In genomic region chr15:31323684-31324083, GRCm38 (mm10) we compare ENCODE assay signal across 15 mouse cellular contexts. TPM values are rescaled to one million over a fixed set of nuclear protein-coding genes. Genes with fewer than 3 reads are reported as not detected.
DNase-seq lines count a peak whose midpoint lies in the region; ATAC-seq and TF ChIP-seq lines count a peak whose summit lies in the region.
"Had no signal": no experiment of that assay in that cellular context is flagged by ENCODE, and none has a peak within 500 bp of the region (broad histone marks: within the 10 kb centered on the region; RNA-seq: fewer than 3 reads in every experiment).

No protein-coding gene starts in this region.

- 71% methylated on average over 4 of the region's 4 CpGs for WGBS in liver, embryonic 11.5 days

- no peaks in the 10 kb centered on the region for H3K9me3 ChIP-seq in liver, embryonic 11.5 days (ENCODE audit: control insufficient read depth, low read length)
- H3K9me3 ChIP-seq: embryonic facial prominence, embryonic 13.5 days; hindbrain, embryonic 15.5 days; neural tube, embryonic 12.5 days had no signal

- H3K27me3 ChIP-seq in liver, embryonic 11.5 days (replicated peaks; ENCODE audit: control insufficient read depth, insufficient read depth, low read length): no peaks in the 10 kb centered on the region
- no peaks in the 10 kb centered on the region for H3K27me3 ChIP-seq in Patski
- H3K27me3 ChIP-seq: embryonic facial prominence, embryonic 13.5 days; hindbrain, embryonic 15.5 days; neural tube, embryonic 12.5 days had no signal

- no peak overlapping the region for H3K9ac ChIP-seq in liver, embryonic 11.5 days (ENCODE audit: low read depth, low read length)
- H3K9ac ChIP-seq: embryonic facial prominence, embryonic 13.5 days; hindbrain, embryonic 15.5 days; neural tube, embryonic 12.5 days had no signal

- H3K4me2 ChIP-seq in liver, embryonic 11.5 days: no peak overlapping the region
- H3K4me2 ChIP-seq: embryonic facial prominence, embryonic 13.5 days; heart, embryonic 11.5 days; hindbrain, embryonic 15.5 days; neural tube, embryonic 12.5 days had no signal

- TF ChIP-seq CTCF in Patski (IDR thresholded peaks at IDR 0.05): peak; percentile 57

- POLR2A ChIA-PET in Patski (lab: Charles Lee): interaction anchor here (0.5 kb wide), 1 partner anchor 43 kb away, joined by 4 read pairs; no protein-coding TSS in a partner anchor

- no peak overlapping the region for H3K27ac ChIP-seq in liver, embryonic 11.5 days (ENCODE audit: low read depth, low read length)
- H3K27ac ChIP-seq: embryonic facial prominence, embryonic 13.5 days; hindbrain, embryonic 15.5 days; neural tube, embryonic 12.5 days had no signal

- DNase-seq in cerebellum, postnatal 10 days: peak; percentile 25 to 39
- no peak for DNase-seq in cerebellum, adult 18-20 months
- DNase-seq in liver: peak; percentile 19
- DNase-seq in liver, embryonic 11.5 days (ENCODE audit: low spot score): no peak
- DNase-seq in Patski (ENCODE audit: low read depth, low spot score): no peak
- no peak for DNase-seq in spleen, postnatal 36 days (ENCODE audit: low spot score in 2 of 2)
- no peak for DNase-seq in MN1 (ENCODE audit: low spot score)
- DNase-seq: layer of hippocampus, adult 9-11 months; right cerebral cortex, postnatal 14 days had no signal

- in situ Hi-C loops in Patski (cut with MboI; ENCODE audit: low pct_unique_long_range_greater_than_20kb): loop anchor here (10.0 kb wide), 1 partner anchor 261 kb away; no protein-coding TSS in a partner anchor

- H3K36me3 ChIP-seq in liver, embryonic 11.5 days (ENCODE audit: control insufficient read depth, insufficient read depth, low read length): no peaks in the 10 kb centered on the region
- H3K36me3 ChIP-seq: embryonic facial prominence, embryonic 13.5 days; hindbrain, embryonic 15.5 days; neural tube, embryonic 12.5 days had no signal

- no peaks in the 10 kb centered on the region for H3K4me1 ChIP-seq in liver, embryonic 11.5 days (replicated peaks; ENCODE audit: control insufficient read depth, insufficient read depth, low read length)
- H3K4me1 ChIP-seq: neural tube, embryonic 12.5 days had no signal

- H3K4me3 ChIP-seq in liver, embryonic 11.5 days (ENCODE audit: low read depth, low read length): no peak overlapping the region
- H3K4me3 ChIP-seq: embryonic facial prominence, embryonic 13.5 days; hindbrain, embryonic 15.5 days; neural tube, embryonic 12.5 days had no signal

- CTCF ChIA-PET in Patski (lab: Charles Lee): interaction anchor here (0.9 to 1.2 kb wide), 3 partner anchors 9 to 145 kb away, joined by 3 to 4 read pairs (median 3); no protein-coding TSS in a partner anchor

- no peak for ATAC-seq in liver, embryonic 11.5 days (replicated peaks; ENCODE audit: low FRiP score)
- ATAC-seq in Patski: no peak
- peak; percentile 48; the same call in 1 of the 2 replicates for ATAC-seq in megakaryocyte progenitor cell, adult 5-6 weeks (replicated peaks; ENCODE audit: poor library complexity)
- ATAC-seq: activated CD4-positive, CD25-positive, alpha-beta regulatory T cell, adult 4 months had no signal

RNA-seq across cellular contexts. Expression of gene Ankrd33b, which starts 43.8 kb away (rescaled TPM):
- 0.64 and 1.2 TPM in 2 replicates for polyA plus RNA-seq in liver, embryonic 11.5 days (2014; fragmentation: Nextera tagmentation; extraction: Ambion mirVana)
- 9.3 TPM for polyA plus RNA-seq in Patski (2021)
- 0.20 and 0.79 TPM in 2 replicates for total RNA-seq in megakaryocyte progenitor cell, adult 5-6 weeks (2015)
- 0.29 and 0.61 TPM in 2 replicates for total RNA-seq in megakaryocyte progenitor cell, adult 5-6 weeks (2017)

Comparison
In these comparisons a context has a peak if more than half of its experiments do, and no peak if none do; other contexts are left out.
1. DNase-seq: peak in cerebellum, postnatal 10 days (2 of 2) and liver (single experiment); none in cerebellum, adult 18-20 months (0 of 2), liver, embryonic 11.5 days (single experiment), Patski (single experiment), spleen, postnatal 36 days (0 of 2) and MN1 (single experiment).